16 mouse cellular contexts compared by ENCODE assay signal in genomic region chr5:114669014-114669413, GRCm38 (mm10).
"Had no signal": no experiment of that assay in that cellular context is flagged by ENCODE, and none has a peak within 500 bp of the region (broad histone marks: within the 10 kb centered on the region; RNA-seq: fewer than 3 reads in every experiment).

No protein-coding gene starts in this region.

- H3K4me2 ChIP-seq: neural tube, embryonic 13.5 days; neural tube, embryonic 15.5 days; stomach, embryonic 15.5 days had no signal

- H3K4me3 ChIP-seq: neural tube, embryonic 13.5 days; neural tube, embryonic 15.5 days; stomach, embryonic 15.5 days had no signal

- H3K9me3 ChIP-seq: neural tube, embryonic 13.5 days; neural tube, embryonic 15.5 days; stomach, embryonic 15.5 days had no signal

- DNase-seq: retina, postnatal 1 day; right cerebral cortex, adult 18-20 months; right cerebral cortex, postnatal 14 days; right cerebral cortex, postnatal 25 days; right cerebral cortex, postnatal 4 days; spleen, adult 18-20 months; thymus, adult 18-20 months; thymus, adult 2 months; thymus, postnatal 14 days; thymus, postnatal 25 days; thymus, postnatal 36 days; thymus, postnatal 4 days had no signal

- H3K4me1 ChIP-seq: stomach, embryonic 15.5 days had no signal

- H3K27me3 ChIP-seq: neural tube, embryonic 13.5 days; neural tube, embryonic 15.5 days; stomach, embryonic 15.5 days had no signal

- H3K27ac ChIP-seq: neural tube, embryonic 13.5 days; neural tube, embryonic 15.5 days; stomach, embryonic 15.5 days; stomach, postnatal 0 days had no signal

- H3K9ac ChIP-seq: neural tube, embryonic 13.5 days; neural tube, embryonic 15.5 days; stomach, embryonic 15.5 days had no signal
